Mouse (Mus musculus): ENCODE data around the gene Cd164l2.

Gene Cd164l2

GRCm38 (mm10) chr4:133195014-133195413, 16.9 kb upstream of the Cd164l2 start:
- no peak for DNase-seq (ENCODE audit: low read depth)

GRCm38 (mm10) chr4:133196136-133196535, 15.8 kb upstream of the Cd164l2 start:
- no peak for DNase-seq (ENCODE audit: low read depth)

DNA sequence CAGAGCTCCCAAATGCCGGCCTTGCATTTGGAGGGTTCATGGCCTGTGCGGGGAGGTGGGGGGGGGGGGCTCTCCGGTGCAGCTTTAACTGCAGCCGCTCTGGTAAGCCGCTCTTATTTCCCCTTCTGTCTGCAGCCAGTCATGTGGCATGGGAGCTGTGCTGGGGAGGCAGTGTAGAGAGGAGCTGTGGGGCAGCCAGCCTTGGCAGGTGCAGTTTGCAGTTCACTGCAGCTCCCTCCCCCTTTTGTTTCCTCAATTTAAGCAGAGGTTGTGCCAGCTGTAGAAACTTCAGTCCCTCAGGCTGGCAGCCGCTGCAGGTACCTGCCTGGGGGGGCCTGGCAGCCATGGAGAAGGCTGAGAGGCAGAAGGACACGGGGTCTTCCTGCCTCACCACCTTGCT, 15.1 kb upstream of the Cd164l2 start:
- DNase-seq (ENCODE audit: low read depth), result no peak

DNA sequence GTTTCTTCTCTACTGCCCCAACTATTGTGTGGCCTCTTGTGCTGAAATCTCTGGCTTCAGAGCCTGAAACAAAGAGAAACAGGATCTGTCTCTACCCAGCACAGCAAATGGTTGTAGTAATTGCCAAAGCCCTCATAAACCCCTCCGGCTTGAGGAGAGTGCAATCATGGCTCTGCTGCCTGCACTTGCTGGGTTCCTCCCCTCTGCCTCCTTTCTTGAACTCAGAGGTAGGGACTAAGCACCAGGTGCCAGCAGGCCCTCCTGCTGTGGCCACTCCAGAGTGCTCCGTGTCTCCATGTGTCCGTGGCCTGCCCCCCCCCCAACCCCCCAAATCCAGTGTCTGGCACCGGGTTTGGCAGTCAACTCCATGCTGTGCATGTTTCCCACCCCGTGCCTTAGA, 14.6 kb upstream of the Cd164l2 start:
- no peak for DNase-seq (ENCODE audit: low read depth)

DNA sequence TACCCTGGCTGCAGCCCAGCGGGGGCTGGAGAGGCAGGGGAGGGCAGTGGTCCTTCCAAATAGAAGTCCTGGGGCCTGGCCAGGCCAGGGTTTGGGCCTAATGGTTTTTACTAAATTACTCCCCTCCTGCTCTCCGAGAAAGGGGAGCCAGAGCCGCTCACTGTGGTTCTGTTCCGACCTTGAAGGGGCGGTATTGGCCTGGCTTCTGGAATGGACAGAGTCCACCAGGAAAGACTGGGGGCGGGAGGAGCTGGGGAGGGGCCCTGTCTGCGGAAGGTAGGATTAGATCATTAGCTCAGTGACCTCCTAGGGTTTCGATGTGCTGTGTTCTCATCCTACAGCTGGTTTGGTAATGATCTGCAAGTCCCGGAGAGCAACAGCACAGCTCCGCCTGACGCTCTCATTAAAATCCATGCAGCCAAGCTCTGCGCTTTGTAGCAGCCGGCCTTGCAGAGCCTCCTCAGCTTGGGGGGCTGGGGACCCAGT, 14.1 kb upstream of the Cd164l2 start:
- DNase-seq (ENCODE audit: low read depth), result no peak

DNA sequence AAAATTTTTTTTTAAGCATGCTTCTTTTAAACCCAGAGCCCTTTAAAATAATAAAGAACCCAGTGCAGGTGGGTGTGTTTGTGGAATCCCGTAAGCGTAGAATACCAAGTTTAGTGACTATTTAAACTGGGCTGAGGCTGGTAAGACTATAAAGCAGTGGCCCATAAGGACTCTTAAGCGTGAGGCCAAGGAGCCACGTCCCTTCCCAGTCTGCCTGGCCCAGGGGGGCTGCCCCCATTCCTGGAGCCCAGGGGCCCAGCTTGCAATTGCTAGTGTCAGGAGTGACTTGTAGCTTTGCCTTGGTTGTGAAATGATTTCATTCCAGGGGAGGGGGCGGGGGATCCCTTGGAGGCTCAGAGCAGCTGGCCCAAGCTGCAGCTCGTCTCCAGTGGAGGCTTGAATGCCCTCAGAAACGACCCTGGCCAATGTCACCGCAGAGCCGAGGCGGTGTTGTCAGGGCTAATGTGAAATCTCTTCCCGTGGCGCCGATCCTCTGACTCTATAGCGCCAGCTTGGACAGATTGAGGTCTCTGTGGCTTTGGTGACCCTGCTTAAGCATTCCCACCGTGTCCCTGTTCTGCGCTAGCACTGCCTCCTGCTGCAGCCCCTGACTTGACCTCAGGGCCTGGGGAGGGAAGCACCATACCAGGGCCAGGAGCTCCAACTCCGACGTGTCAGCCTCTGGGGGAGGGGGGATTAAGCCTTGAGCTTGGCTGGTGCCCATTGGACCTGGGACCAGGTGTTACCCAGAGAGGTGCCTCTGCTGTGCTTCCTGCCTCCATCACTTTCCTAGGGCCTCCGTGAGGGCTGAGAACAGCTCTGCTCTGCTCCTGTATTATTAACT, 13.4 kb upstream of the Cd164l2 start:
- DNase-seq (ENCODE audit: low read depth), result no peak

GRCm38 (mm10) chr4:133199743-133200142, 12.2 kb upstream of the Cd164l2 start:
- no peak for DNase-seq (ENCODE audit: low read depth)

- DNase-seq (ENCODE audit: low read depth), result no peak
These were observed 11.6 kb upstream of the Cd164l2 start for GRCm38 (mm10) chr4:133200343-133200742.

DNA sequence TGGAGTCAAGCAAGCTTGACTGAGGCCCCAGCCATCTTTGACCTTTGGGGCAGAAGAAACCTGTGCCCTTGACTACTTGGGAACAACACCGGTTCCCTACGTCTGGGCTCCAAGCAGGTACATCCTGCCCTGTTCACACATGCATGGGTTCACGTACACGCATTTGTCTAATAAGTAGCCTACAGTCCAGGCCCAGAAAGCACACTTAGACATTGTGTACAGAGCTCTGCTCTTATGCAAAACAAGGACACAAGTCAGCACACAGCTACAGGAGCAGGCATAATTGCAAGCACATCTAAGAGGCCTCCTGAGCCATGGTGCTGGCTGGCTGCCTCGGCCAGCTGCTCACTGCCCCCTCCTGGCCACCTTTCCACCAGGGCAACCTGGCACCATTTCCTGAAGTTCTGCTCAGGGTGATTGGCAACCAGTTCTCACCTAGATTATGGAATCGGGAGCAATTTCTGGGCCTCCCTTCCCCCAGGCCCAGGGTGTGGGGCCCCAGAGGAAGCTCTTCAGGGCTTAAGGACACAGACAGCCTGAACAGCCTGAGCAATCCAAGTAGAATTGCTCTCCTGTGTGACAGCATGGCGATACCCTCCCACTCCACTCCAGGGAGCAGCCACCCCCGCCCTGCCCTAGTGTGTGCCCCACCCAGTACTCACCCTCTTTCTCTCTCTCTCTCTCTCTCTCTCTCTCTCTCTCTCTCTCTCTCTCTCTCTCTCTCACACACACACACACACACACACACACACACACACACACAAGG, 10.7 kb upstream of the Cd164l2 start:
- DNase-seq (ENCODE audit: low read depth), result peak; percentile 66

DNA sequence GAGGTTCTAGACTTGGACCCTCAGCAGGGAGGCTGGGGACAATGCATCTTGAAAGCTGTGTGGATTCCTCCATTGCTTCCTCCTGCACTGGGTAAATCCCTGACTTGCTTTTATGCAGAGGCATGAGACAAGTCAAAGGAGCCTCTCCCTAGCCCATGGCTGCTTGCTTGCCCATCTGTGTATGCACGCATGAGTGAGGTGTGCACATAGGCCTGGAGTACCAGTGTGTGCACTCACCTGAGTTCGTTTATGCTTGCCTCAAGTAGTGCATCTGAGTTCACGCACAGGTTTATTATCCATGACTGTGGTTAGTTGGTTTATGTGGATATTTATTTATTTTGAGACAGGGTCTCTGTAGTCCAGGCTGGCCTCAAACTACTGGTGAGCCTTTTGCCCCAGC, 9.7 kb upstream of the Cd164l2 start:
- DNase-seq (ENCODE audit: low read depth), result no peak

- no peak for DNase-seq (ENCODE audit: low read depth)
These were observed 8.3 kb upstream of the Cd164l2 start for GRCm38 (mm10) chr4:133203591-133203990.

GRCm38 (mm10) chr4:133204379-133204778, 7.6 kb upstream of the Cd164l2 start:
- no peak for DNase-seq (ENCODE audit: low read depth)

DNA sequence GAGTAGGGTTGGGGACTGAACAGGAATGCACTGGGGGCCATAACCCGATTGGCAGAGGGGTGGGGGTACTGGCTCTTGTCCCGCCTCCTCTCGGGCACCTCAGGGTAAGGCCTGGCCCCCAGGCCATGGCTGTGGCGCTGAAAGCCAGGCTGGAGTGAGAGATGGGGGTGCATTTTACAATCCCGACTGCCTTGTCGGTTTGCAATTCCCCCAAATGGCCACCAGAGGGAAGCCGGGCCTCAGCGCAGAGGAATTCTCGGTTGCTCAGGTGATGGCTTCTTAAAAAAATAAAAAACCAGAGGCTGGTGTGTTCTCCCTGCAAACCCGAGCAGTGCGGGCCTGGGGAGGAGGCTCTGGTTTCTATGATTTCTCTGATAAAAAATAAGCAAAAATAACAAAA, 2.6 kb upstream of the Cd164l2 start:
- peak; percentile 84 for DNase-seq (ENCODE audit: low read depth)

DNA sequence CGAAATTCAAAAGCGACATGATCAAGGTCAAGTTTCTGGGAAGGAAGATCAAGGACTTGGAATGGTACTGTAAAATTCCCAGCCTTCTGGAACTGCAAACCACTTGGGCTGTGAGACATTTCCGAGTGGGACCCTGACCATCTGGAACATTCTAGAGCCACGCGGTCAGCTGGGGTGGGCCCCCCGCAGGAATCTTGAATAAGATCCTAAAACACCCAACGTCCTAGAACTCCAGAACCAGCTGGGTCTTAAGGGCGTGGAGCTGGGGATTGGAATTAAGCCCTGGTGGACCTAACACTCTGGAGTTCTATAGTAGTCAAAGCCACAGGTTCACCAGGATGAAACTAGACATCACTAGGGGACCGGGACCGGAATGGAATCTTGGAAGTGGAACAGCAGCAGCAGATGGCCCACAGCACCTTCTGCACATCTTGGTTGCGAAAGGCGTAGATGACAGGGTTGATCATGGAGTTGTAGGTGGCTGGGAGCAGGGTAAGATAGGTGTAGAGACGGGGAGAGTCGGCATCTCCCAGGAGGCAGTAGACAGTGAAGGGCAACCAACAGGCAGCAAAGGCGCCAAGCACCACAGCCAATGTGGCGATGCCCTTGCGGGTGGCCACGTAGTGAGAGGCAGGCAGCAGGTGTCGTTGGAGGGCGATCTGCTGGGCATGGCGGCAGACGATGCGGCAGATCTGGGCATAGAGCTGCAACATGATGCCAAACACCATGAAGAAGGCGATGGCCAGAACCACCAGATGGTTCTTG, 1.7 kb upstream of the Cd164l2 start:
- DNase-seq (ENCODE audit: low read depth), result no peak

- no peak for DNase-seq (ENCODE audit: low read depth)
These were observed 1.0 kb upstream of the Cd164l2 start for GRCm38 (mm10) chr4:133210788-133211390.

DNA sequence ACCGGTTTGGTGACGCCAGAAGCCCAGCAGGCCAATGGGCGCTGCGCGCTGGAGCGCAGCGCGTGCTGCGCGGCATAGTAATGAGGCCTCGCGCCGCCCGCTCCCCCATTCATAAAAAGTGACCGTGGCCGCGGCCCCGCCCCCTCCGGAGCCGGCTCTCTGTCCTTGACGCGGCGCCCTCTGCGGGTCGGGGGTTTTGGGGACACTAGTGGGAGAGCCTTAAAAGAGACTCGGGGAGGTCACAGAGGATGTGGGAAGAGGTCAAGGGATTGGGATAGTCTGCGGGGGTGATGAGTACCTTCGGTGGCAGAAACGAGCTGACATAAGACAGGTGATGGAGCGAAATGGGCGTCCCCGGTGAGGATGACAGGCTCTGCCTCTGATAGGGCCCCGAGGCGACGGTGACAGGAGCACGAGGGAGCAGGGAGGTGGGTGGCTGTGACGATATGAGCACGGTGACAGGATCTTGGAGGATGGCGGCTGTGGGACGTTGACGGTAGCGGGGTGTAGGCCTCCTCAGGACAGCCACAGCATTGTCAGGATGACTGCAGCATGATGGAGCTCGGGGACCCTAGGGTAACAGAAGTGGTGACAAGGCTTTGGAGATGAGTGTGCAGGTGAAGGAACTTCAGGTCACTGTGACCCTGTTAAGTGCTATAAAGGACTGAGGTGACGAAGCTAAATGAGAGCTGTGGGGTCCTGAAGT, 784 bp downstream of the Cd164l2 start:
- DNase-seq (ENCODE audit: low read depth), result peak; percentile 87

DNA sequence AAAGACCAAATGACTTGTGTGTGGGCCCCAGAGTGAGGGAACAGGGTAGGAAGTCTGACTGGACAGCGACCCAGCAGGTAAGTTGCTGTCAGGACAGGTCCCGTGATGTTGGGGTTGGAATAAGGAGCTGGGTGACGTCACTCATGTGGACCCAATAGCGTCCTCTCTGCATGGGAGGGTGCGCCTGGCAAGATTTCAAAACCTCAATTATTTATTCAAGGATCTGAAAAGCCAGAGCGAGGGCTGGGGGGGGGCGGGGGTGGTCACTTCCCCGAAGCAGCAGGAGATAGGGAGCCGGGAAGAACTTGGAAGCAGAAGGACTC, 1.3 kb downstream of the Cd164l2 start:
- no peak for DNase-seq (ENCODE audit: low read depth)

DNA sequence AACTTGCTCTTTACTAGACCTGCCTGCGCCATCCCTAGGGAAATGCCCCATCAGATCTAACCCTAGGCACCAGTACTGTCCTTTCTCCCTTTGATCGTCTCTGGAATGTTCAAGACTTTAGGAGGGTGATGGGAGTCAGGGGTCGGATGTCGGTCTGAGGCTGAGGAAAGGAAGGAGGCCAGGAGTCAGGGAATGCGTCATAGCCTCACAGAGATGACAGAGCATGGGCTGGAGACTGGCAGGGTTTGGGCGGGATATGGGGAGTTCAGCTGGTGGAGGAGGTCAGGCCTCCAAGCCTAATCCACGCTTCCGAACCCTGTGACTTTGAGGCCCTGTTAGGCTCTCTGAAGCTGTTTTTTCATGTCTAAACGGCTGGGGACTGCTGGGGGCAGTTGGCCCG, 1.7 kb downstream of the Cd164l2 start:
- no peak for DNase-seq (ENCODE audit: low read depth)

GRCm38 (mm10) chr4:133217641-133218040, 5.7 kb downstream of the Cd164l2 start:
- DNase-seq (ENCODE audit: low read depth), result peak; percentile 84

GRCm38 (mm10) chr4:133218745-133219144, 6.8 kb downstream of the Cd164l2 start:
- no peak for DNase-seq (ENCODE audit: low read depth)

DNA sequence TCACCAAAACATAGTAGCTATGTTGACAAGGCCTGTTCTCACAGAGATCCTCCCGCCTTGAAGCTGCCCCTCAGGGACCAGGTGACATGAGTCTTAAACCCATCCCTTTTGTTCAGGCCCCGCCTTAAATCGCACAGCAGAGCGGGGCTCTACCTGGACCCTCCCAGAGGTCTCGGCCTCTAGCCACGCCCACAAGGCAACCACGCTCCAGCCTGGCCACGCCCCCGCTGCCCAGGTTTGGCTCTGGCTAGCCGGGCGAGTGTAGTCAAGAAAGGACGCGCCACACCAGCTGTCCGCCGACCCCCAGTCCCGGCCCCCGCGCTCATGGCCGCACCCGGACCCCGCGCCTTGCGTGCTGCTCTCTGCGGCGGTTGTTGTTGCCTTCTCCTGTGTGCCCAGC, 8.7 kb downstream of the Cd164l2 start:
- DNase-seq (ENCODE audit: low read depth), result peak; percentile 17

DNA sequence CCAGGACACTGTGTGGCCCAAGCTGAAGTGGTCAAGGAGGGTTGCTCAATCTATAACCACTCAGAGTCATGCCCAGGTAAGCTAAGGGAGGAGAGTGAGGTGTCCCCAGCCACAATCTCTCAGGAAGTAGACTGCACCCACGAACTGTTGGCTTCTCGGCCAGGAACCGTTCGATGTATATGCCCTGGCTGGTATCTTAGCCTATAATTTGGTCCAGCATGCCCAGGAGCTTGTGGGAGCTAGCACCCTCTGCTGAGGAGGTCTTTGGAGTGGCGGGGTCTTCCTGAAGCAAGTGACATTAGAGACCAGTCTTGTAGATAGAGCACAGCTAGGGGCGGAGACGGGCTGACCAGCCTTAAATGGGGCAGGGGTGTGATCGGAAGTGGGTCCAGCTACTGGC, 9.8 kb downstream of the Cd164l2 start:
- DNase-seq (ENCODE audit: low read depth), result no peak

Measured in induced T-regulatory cell, adult 2 months (primary cell).